Mouse (Mus musculus) telencephalon, adult 2 months (tissue): ENCODE measurements around the gene Tnn.

ENCODE experiments used
- DNase-seq: peaks from one replicate; pipeline ENCODE4 v3.0.0-alpha.2; 2011; ENCODE audit warnings: low read depth, low spot score

Tnn gene

GRCm38 (mm10) chr1:160153480-160153879, at the start of gene Tnn:
Gene Tnn (minus strand): TSS chr1:160153580.
- no peak for DNase-seq

GRCm38 (mm10) chr1:160195337-160195663, 41.9 kb upstream of the Tnn start:
- no peak for DNase-seq

GRCm38 (mm10) chr1:160194529-160195336, 41.4 kb upstream of the Tnn start, which contains the start of gene Mrps14:
Gene Mrps14 (plus strand): TSS chr1:160195215.
- peak; percentile 100 for DNase-seq

DNA sequence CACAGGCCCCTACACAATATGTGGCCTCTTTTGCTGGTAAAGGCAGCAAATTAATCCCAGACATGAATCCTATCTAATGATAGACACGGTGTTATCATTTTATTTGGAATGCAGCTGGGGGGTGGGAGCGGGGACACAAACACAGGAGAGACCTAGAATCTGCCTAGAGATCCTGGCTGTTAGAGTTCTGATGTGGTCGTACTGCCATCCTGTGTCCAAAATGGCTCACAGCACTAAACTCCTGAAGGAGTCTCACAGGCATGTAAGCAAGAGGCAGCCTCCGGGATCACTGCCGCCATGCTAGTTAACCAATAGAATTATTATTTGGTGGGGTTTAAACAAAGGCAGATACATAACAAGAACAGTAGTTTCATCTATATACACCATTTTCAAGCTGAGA, 31.1 kb upstream of the Tnn start:
- peak; percentile 48 for DNase-seq

DNA sequence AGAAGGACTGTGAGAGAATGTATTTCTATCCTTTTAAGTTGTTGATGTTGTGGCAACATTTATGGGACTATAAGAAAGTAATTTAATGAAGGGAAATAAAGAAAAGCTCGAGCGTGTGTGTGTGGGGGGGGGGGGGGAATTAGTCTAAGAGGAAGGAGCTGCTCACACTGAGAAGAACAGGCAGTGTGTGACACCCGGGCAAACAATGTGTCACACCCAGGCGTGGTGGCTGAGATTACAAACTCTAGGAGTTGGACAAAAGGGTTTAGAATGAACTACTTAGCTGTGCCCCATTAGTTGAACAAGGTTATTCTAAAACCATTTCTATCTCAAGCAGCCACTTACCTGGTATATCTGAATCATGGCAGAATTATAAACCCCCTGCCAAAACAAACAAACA, 27.8 kb upstream of the Tnn start:
- no peak for DNase-seq

DNA sequence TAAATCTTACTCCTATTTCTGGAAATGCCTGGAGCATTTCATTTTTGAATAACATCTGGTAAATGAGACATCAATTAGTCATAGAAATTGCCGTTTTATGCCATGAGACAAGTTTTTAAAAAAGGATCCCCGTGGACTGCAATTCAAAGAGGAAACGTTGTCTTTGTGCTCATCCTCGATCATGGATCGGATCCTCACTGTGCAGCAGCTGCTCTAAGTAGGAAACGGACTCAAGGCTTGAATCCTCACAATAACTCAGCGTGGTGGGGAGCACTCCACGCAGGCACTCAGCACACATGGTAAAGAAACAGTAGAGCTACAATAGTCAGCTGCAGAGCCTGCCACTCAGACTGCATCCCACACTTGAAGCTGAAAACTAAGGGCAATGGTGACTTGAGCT, 23.5 kb upstream of the Tnn start:
- no peak for DNase-seq

DNA sequence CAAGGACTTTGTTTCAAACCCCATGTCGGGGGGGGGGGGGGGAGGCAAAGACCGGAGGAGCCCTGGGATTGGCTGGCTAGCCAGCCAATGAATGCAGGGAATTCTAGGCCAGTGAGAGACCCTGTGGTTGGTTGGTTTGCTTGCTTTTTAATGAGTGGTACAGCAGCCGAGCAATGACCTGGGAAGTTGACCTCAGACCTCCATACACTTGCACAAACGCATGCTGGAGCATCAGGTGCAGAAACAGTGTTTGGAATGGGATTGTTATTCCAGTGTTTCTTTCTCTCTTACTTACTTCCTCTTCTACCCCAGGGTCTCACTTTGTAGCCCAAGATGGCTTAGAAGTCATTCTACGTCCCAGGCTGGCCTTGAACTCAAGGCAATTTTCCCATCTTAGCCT, 13.2 kb upstream of the Tnn start:
- DNase-seq: no peak

GRCm38 (mm10) chr1:160158190-160158589, 4.8 kb upstream of the Tnn start:
- DNase-seq: no peak

DNA sequence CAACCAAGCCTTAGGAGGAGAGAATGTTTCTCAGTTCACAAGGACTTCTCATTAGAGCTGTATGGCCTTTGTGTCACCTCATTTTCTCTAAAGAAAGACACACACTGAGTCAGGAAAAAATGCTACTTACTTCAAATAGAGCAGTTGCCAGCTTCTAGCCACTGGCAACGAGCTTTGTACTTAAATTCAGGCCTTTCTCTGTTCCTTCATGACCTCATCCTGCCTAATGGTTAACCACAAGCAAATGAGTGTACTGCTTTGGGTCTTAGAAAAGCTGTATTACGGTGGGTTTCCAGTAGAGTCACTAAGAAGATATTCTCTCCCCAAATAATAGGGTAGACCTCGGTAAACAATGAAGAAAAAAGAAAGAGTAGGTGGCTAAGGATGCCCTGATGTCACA, 2.7 kb downstream of the Tnn start:
- no peak for DNase-seq

DNA sequence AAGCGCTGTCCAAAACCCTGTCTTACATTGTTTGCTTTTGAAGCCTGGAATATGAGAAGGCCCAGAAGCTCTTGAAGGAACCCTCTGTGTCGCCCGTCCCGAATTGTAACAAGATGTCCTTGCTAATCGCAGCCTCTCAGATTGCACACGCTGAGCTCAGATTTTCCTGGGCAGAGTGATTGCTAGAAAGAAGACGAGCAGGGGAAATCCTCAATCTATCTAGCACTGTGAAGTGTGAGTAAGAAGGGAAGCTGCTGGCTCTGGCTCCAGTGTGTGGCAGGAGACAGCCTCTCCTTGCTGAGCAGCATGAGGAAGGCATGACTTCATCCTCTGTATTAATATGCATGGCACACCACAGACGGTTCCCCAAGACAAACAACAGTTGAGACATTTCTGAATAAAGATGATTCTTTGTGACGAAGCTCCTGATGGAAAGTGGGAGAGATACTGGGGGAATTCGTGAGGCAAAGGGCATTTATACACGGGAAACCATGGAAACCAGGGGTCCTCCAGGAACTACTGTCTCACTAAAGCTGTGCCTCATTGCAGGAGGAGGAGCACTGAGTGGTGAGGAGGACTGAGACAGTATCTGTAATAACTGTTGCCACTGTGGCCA, 4.0 kb downstream of the Tnn start:
- peak; percentile 45 for DNase-seq

GRCm38 (mm10) chr1:160147274-160147673, 6.1 kb downstream of the Tnn start:
- DNase-seq: no peak

- DNase-seq: no peak
These were observed 7.8 kb downstream of the Tnn start for GRCm38 (mm10) chr1:160145606-160146005.

- DNase-seq: no peak
These were observed 9.0 kb downstream of the Tnn start for GRCm38 (mm10) chr1:160144343-160144742.

DNA sequence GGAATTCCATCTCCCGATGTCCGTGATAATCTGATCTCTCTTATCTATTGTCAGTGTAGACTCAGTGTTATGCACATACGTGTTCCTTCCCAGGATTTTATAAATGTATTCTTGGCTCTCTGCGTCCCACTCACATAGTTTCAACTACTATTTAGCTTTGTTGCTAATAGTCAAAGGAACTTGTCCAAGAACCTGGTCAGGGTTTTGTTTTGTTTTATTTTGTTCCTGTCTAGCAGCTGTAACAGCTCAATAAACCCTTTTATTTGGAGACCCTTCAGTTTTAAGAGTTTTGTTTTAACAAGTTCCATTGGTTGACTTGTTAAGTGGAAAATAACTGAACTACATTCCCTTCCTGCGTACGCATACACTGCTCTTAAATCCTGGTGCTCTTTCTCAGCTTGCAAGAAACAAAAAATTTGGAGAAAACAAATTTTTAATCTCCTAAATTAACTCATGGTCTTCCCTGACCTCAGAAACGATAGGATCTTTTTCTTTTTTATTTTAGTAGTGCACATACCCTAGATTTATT, 17.0 kb downstream of the Tnn start:
- DNase-seq: no peak

DNA sequence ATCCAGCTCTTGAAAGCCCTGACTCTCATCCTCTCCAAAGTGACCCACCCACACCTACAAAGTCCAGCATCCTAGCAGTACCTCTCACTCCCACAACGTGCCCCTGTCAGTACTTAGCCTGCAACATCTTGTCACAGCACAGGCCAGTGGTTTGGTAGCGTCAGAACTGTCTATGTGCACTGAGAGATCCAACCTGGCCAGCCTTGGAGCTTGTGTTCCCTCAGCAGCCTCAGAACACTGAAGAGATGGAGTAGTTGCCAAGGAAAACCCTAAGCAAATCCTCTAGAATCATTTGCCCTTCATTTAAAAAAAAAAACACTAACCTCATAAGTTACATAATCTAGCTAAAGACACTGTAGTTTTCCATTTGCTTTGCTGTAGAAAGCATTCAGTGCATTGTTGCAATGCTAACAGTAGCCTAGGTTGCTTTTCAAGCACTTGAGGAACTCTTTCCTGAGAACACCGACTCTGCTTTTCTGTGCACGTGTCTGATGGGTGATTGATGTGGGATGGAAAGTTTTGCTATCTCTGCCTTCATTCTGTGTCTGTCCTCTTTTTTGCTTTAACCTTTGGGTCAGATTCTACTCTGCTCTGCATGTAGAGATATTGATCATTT, 19.8 kb downstream of the Tnn start:
- DNase-seq: peak; percentile 15

DNA sequence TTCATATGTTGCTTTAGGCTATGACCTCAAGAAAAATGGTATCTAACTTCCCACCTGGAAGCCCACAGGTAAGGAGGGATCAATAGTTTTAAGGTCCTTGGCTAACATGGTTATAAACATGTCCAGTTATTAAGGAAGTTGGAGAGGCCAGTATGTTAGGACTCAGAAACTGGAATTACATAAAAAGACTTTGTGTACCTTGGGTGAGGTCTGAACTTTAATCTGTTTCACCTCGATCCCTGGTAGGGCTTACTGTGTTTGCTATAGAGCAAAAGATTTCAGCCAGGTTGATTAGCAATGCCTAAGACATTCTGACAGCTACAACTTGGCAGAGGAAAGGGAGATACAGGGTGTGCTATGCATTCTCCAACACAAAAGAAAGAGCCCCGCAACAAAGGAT, 29.4 kb downstream of the Tnn start:
- no peak for DNase-seq

DNA sequence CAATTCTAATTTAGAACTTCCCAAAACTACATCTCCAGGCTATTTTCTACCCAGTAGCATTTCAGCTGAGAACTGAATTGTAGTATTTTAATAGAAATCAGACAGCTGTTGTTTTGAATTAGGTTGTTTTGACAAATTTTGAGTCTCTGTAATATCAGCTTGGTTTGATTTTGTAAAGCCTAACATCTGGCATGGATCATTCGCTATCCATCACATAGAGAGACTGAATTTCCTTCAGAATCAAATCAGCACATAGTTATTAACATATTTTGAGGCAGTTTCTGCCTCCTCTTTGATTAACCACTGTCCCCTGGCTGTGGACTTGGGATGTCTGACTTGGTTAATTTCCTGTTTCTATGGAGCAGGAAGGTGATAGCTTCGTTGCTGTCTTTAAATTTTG, 44.8 kb downstream of the Tnn start:
- DNase-seq: peak; percentile 28

DNA sequence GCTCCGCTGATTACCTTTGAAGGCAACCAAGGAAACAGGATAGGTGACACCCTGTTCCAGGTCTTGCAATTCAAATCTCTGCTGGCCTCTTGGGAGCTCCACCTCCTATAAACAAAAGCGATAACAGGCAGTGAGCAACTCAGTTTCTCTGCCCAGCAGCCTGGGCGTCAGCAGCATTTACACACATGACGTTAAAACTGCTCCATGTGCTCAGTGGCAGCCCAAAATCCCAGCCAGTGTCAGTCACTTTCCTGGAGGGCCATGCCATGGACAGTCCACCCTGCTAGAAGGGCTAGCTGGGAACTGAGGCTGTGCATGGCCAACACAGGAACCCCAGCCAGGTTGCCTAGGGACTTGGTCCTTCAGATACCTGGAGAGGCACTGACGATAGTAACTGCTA, 48.0 kb downstream of the Tnn start:
- DNase-seq: no peak

DNA sequence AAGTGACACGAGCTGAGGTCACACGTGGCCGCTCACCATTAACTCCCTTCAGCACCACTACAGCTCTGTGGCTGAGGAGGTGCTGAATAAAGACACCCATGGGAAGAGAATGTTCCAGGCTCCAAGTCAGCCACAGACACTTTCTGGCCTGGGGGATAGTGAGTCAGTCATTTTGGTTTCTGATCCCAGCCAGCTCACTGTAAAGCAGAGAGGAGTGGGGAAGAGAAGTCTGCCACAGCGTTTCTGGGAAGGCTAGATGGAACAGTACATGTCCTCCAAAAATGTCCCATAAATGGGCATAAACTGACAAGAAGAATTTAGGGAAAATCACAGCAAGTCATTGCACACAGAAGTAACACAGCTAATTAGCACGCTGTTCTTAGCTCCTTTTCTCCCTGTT, 52.4 kb downstream of the Tnn start:
- DNase-seq: peak; percentile 80

GRCm38 (mm10) chr1:160099659-160100302, 53.6 kb downstream of the Tnn start:
- no peak for DNase-seq

DNA sequence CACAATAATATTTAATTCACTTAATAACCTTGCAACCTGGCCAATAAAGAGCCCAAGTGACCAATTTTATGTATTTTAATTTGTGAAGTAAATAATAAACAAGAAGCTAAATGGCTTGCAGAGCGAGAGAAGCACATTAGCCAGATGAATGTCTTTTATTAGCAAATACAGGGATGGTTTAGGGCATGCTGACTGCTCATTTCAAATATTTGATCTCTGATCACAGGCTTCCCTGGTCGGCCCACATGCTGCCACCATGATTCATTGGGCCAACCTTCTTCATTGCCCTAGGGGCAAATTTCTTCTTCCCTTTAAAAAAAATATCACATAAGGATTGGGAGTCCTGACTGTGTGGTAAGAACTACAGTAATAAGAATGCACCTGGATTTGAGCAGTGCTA, 66.7 kb downstream of the Tnn start:
- no peak for DNase-seq

DNA sequence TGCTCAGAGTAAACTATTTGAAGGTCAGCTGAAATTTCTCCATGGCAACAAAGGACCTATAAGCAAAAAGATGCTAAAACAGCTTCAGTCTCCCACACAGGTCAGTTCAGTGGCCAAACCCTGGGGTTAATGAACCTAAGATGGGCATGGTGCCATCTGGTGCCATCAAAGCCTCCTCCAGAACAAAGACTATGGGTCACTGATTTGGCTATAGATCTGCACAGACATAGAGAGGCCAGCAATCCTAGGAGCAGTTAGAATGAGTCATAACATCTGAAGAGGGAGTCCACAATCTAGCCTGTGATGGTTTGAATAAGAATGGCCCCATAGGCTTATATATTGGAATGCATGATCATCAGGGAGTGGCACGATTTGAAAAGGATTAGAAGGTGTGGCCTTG, 69.1 kb downstream of the Tnn start:
- no peak for DNase-seq
